Mouse (Mus musculus): ENCODE data around the gene Zfp280b. TPM values are rescaled to one million over a fixed set of nuclear protein-coding genes. Genes with fewer than 3 reads are reported as not detected.

Zfp280b gene
- polyA plus RNA-seq, 1 experiment = 4.7 TPM

- TF ChIP-seq CTCF (IDR thresholded peaks at IDR 0.05; ENCODE audit: control insufficient read depth, insufficient read depth, low read length) (no peak), POLR2A (IDR thresholded peaks at IDR 0.05; ENCODE audit: borderline replicate concordance, control insufficient read depth, low read depth, low read length) (no peak)
- Histone ChIP-seq H3K4me3 (replicated peaks; ENCODE audit: control insufficient read depth, low read depth, low read length) (no peak overlapping the region), H3K27ac (ENCODE audit: control insufficient read depth, insufficient read depth, low read depth, low read length, poor library complexity) (no peak overlapping the region), H3K4me1 (ENCODE audit: control insufficient read depth, insufficient read depth, low read length) (no peaks in the 10 kb centered on the region)
- 57% methylated on average over 2 of the region's 2 CpGs for WGBS
Measured at GRCm38 (mm10) chr10:76002615-76003014, 29.8 kb upstream of the Zfp280b start.

GRCm38 (mm10) chr10:76003221-76003620 is 29.2 kb upstream of the Zfp280b start:
- H3K4me1 ChIP-seq (ENCODE audit: control insufficient read depth, insufficient read depth, low read length) = no peaks in the 10 kb centered on the region
- TF ChIP-seq POLR2A (IDR thresholded peaks at IDR 0.05; ENCODE audit: borderline replicate concordance, control insufficient read depth, low read depth, low read length) = no peak
- TF ChIP-seq CTCF (IDR thresholded peaks at IDR 0.05; ENCODE audit: control insufficient read depth, insufficient read depth, low read length) = no peak
- 87% methylated on average over 2 of the region's 2 CpGs for WGBS
- H3K4me3 ChIP-seq (replicated peaks; ENCODE audit: control insufficient read depth, low read depth, low read length) = no peak overlapping the region
- H3K27ac ChIP-seq (ENCODE audit: control insufficient read depth, insufficient read depth, low read depth, low read length, poor library complexity) = no peak overlapping the region

GRCm38 (mm10) chr10:76006385-76006784 is 26.1 kb upstream of the Zfp280b start:
- TF ChIP-seq POLR2A (IDR thresholded peaks at IDR 0.05; ENCODE audit: borderline replicate concordance, control insufficient read depth, low read depth, low read length) = no peak
- TF ChIP-seq CTCF (IDR thresholded peaks at IDR 0.05; ENCODE audit: control insufficient read depth, insufficient read depth, low read length) = no peak
- WGBS = 80% methylated on average over 6 of the region's 6 CpGs
- Histone ChIP-seq H3K27ac (ENCODE audit: control insufficient read depth, insufficient read depth, low read depth, low read length, poor library complexity) (no peak overlapping the region), H3K4me3 (replicated peaks; ENCODE audit: control insufficient read depth, low read depth, low read length) (no peak overlapping the region), H3K4me1 (ENCODE audit: control insufficient read depth, insufficient read depth, low read length) (no peaks in the 10 kb centered on the region)

GRCm38 (mm10) chr10:76009812-76010211 is 22.6 kb upstream of the Zfp280b start:
- TF ChIP-seq CTCF (IDR thresholded peaks at IDR 0.05; ENCODE audit: control insufficient read depth, insufficient read depth, low read length) = no peak
- no peak for TF ChIP-seq POLR2A (IDR thresholded peaks at IDR 0.05; ENCODE audit: borderline replicate concordance, control insufficient read depth, low read depth, low read length)
- Histone ChIP-seq H3K27ac (ENCODE audit: control insufficient read depth, insufficient read depth, low read depth, low read length, poor library complexity) (no peak overlapping the region), H3K4me1 (ENCODE audit: control insufficient read depth, insufficient read depth, low read length) (no peaks in the 10 kb centered on the region), H3K4me3 (replicated peaks; ENCODE audit: control insufficient read depth, low read depth, low read length) (no peak overlapping the region)
- WGBS = 84% methylated on average over 3 of the region's 3 CpGs

GRCm38 (mm10) chr10:76012922-76013321 is 19.5 kb upstream of the Zfp280b start:
- Histone ChIP-seq H3K4me1 (ENCODE audit: control insufficient read depth, insufficient read depth, low read length) (no peaks in the 10 kb centered on the region), H3K4me3 (replicated peaks; ENCODE audit: control insufficient read depth, low read depth, low read length) (no peak overlapping the region), H3K27ac (ENCODE audit: control insufficient read depth, insufficient read depth, low read depth, low read length, poor library complexity) (no peak overlapping the region)
- TF ChIP-seq CTCF (IDR thresholded peaks at IDR 0.05; ENCODE audit: control insufficient read depth, insufficient read depth, low read length) (no peak), POLR2A (IDR thresholded peaks at IDR 0.05; ENCODE audit: borderline replicate concordance, control insufficient read depth, low read depth, low read length) (no peak)
- 76% methylated on average over 6 of the region's 6 CpGs for WGBS

GRCm38 (mm10) chr10:76016886-76017285 is 15.6 kb upstream of the Zfp280b start:
- WGBS = 77% methylated on average over 3 of the region's 3 CpGs
- H3K4me3 ChIP-seq (replicated peaks; ENCODE audit: control insufficient read depth, low read depth, low read length) = no peak overlapping the region
- no peak for TF ChIP-seq POLR2A (IDR thresholded peaks at IDR 0.05; ENCODE audit: borderline replicate concordance, control insufficient read depth, low read depth, low read length)
- H3K27ac ChIP-seq (ENCODE audit: control insufficient read depth, insufficient read depth, low read depth, low read length, poor library complexity) = no peak overlapping the region
- no peaks in the 10 kb centered on the region for H3K4me1 ChIP-seq (ENCODE audit: control insufficient read depth, insufficient read depth, low read length)

- TF ChIP-seq POLR2A (IDR thresholded peaks at IDR 0.05; ENCODE audit: borderline replicate concordance, control insufficient read depth, low read depth, low read length) (no peak), CTCF (IDR thresholded peaks at IDR 0.05; ENCODE audit: control insufficient read depth, insufficient read depth, low read length) (no peak)
- Histone ChIP-seq H3K4me3 (replicated peaks; ENCODE audit: control insufficient read depth, low read depth, low read length) (no peak overlapping the region), H3K4me1 (ENCODE audit: control insufficient read depth, insufficient read depth, low read length) (no peaks in the 10 kb centered on the region; the same call in 1 of the 2 replicates), H3K27ac (ENCODE audit: control insufficient read depth, insufficient read depth, low read depth, low read length, poor library complexity) (no peak overlapping the region)
- 44% methylated on average over 3 of the region's 3 CpGs for WGBS
Measured at GRCm38 (mm10) chr10:76021728-76022127, 10.7 kb upstream of the Zfp280b start.

GRCm38 (mm10) chr10:76023921-76024320 is 8.5 kb upstream of the Zfp280b start:
- Histone ChIP-seq H3K27ac (ENCODE audit: control insufficient read depth, insufficient read depth, low read depth, low read length, poor library complexity) (no peak overlapping the region), H3K4me3 (replicated peaks; ENCODE audit: control insufficient read depth, low read depth, low read length) (no peak overlapping the region), H3K4me1 (ENCODE audit: control insufficient read depth, insufficient read depth, low read length) (no peaks in the 10 kb centered on the region; the same call in 1 of the 2 replicates)
- 90% methylated on average over 6 of the region's 6 CpGs for WGBS
- TF ChIP-seq POLR2A (IDR thresholded peaks at IDR 0.05; ENCODE audit: borderline replicate concordance, control insufficient read depth, low read depth, low read length) (no peak), CTCF (IDR thresholded peaks at IDR 0.05; ENCODE audit: control insufficient read depth, insufficient read depth, low read length) (no peak)
